Mouse (Mus musculus): Measurements from ENCODE around the gene M1ap.

The M1ap gene

GRCm38 (mm10) chr6:82934616-82935230, 12.0 kb upstream of the M1ap start:
- DNase-seq (ENCODE audit: low spot score), result no peak

- peak; percentile 34 for DNase-seq (ENCODE audit: low spot score)
Observed at GRCm38 (mm10) chr6:82939167-82939912, 7.4 kb upstream of the M1ap start, which contains the start of gene Sema4f. Gene Sema4f (minus strand): TSS chr6:82939769.

GRCm38 (mm10) chr6:82940765-82941164, 5.9 kb upstream of the M1ap start:
- DNase-seq (ENCODE audit: low spot score), result no peak

- no peak for DNase-seq (ENCODE audit: low spot score)
Observed at GRCm38 (mm10) chr6:82945750-82946149, 952 bp upstream of the M1ap start.

- DNase-seq (ENCODE audit: low spot score), result no peak
Observed at GRCm38 (mm10) chr6:82956553-82957251, 10.0 kb downstream of the M1ap start.

- no peak for DNase-seq (ENCODE audit: low spot score)
Observed at GRCm38 (mm10) chr6:82961664-82962063, 15.0 kb downstream of the M1ap start.

GRCm38 (mm10) chr6:82969249-82970084, 22.8 kb downstream of the M1ap start:
- DNase-seq (ENCODE audit: low spot score), result no peak

- DNase-seq (ENCODE audit: low spot score), result peak; percentile 51
Observed at GRCm38 (mm10) chr6:82971031-82971430, 24.3 kb downstream of the M1ap start.

- DNase-seq (ENCODE audit: low spot score), result no peak
Observed at GRCm38 (mm10) chr6:82987411-82987971, 40.8 kb downstream of the M1ap start.

GRCm38 (mm10) chr6:82993696-82994095, 47.0 kb downstream of the M1ap start:
- DNase-seq (ENCODE audit: low spot score), result no peak

GRCm38 (mm10) chr6:82994372-82994771, 47.7 kb downstream of the M1ap start:
- no peak for DNase-seq (ENCODE audit: low spot score)

- DNase-seq (ENCODE audit: low spot score), result peak; percentile 90
Observed at GRCm38 (mm10) chr6:82996740-82997315, 50.1 kb downstream of the M1ap start.

- no peak for DNase-seq (ENCODE audit: low spot score)
Observed at GRCm38 (mm10) chr6:82997511-82998102, 50.9 kb downstream of the M1ap start.

- no peak for DNase-seq (ENCODE audit: low spot score)
Observed at GRCm38 (mm10) chr6:82998326-82998725, 51.6 kb downstream of the M1ap start.

GRCm38 (mm10) chr6:82999986-83000385, 53.3 kb downstream of the M1ap start:
- DNase-seq (ENCODE audit: low spot score), result no peak

GRCm38 (mm10) chr6:83003082-83003481, 56.4 kb downstream of the M1ap start:
- no peak for DNase-seq (ENCODE audit: low spot score)

- DNase-seq (ENCODE audit: low spot score), result no peak
Observed at GRCm38 (mm10) chr6:83003850-83004249, 57.1 kb downstream of the M1ap start.

GRCm38 (mm10) chr6:83004309-83004708, 57.6 kb downstream of the M1ap start:
- no peak for DNase-seq (ENCODE audit: low spot score)

GRCm38 (mm10) chr6:83004872-83005271, 58.2 kb downstream of the M1ap start:
- no peak for DNase-seq (ENCODE audit: low spot score)

GRCm38 (mm10) chr6:83005444-83006011, 58.8 kb downstream of the M1ap start:
- DNase-seq (ENCODE audit: low spot score), result no peak

- no peak for DNase-seq (ENCODE audit: low spot score)
Observed at GRCm38 (mm10) chr6:83006114-83006513, 59.4 kb downstream of the M1ap start.
